Mouse (Mus musculus): Measurements from ENCODE around the gene Sema3e.

GRCm38 (mm10) chr5:14062918-14063481, 37.9 kb downstream of the Sema3e start:
- TF ChIP-seq CTCF (IDR thresholded peaks at IDR 0.05; ENCODE audit: extremely low read depth, insufficient read depth, low read length): no peak
- TF ChIP-seq POLR2A (IDR thresholded peaks at IDR 0.05; ENCODE audit: extremely low read depth, insufficient read depth, low read length): no peak

Measured in cortical plate, adult 2 months (tissue).